10 mouse cellular contexts compared by ENCODE assay signal in genomic region chr12:86024426-86024825, GRCm38 (mm10). TPM values are rescaled to one million over a fixed set of nuclear protein-coding genes. Genes with fewer than 3 reads are reported as not detected.
DNase-seq lines count a peak whose midpoint lies in the region; ATAC-seq and TF ChIP-seq lines count a peak whose summit lies in the region.
"Had no signal": no experiment of that assay in that cellular context is flagged by ENCODE, and none has a peak within 500 bp of the region (broad histone marks: within the 10 kb centered on the region; RNA-seq: fewer than 3 reads in every experiment).

No protein-coding gene starts in this region.

- H3K9ac ChIP-seq in midbrain, embryonic 16.5 days (ENCODE audit: low read depth, low read length), result no peak overlapping the region
- H3K9ac ChIP-seq: liver, embryonic 15.5 days; stomach, embryonic 15.5 days had no signal

- H3K27me3 ChIP-seq in thymus, adult 2 months (ENCODE audit: control insufficient read depth, insufficient read depth, low read length), result no peaks in the 10 kb centered on the region
- no peaks in the 10 kb centered on the region for H3K27me3 ChIP-seq in midbrain, embryonic 16.5 days (ENCODE audit: control insufficient read depth, insufficient read depth, low read depth, low read length)
- H3K27me3 ChIP-seq: liver, embryonic 15.5 days; stomach, embryonic 15.5 days had no signal

- TF ChIP-seq CTCF in thymus, adult 2 months (IDR thresholded peaks at IDR 0.05; ENCODE audit: borderline replicate concordance, control insufficient read depth, extremely low read depth, insufficient read depth, low read length, poor library complexity), result no peak

- H3K9me3 ChIP-seq in midbrain, embryonic 16.5 days (replicated peaks; ENCODE audit: control insufficient read depth, low read length, poor library complexity, severe bottlenecking), result no peaks in the 10 kb centered on the region
- H3K9me3 ChIP-seq: liver, embryonic 15.5 days; stomach, embryonic 15.5 days had no signal

- no peaks in the 10 kb centered on the region for H3K4me1 ChIP-seq in thymus, adult 2 months (replicated peaks; ENCODE audit: control insufficient read depth, insufficient read depth, low read length)
- no peaks in the 10 kb centered on the region for H3K4me1 ChIP-seq in midbrain, embryonic 16.5 days (ENCODE audit: control insufficient read depth, insufficient read depth, low read length)
- H3K4me1 ChIP-seq: liver, embryonic 15.5 days had no signal

- H3K4me3 ChIP-seq in thymus, adult 2 months (ENCODE audit: control insufficient read depth, insufficient read depth, low read length), result no peak overlapping the region
- H3K4me3 ChIP-seq in midbrain, embryonic 16.5 days (ENCODE audit: low read depth, low read length), result no peak overlapping the region
- H3K4me3 ChIP-seq: liver, embryonic 15.5 days; stomach, embryonic 15.5 days had no signal

- peak; percentile 44 to 59 for DNase-seq in heart, postnatal 36 days
- DNase-seq in heart, adult 9 months (ENCODE audit: low spot score in 2 of 2), result no peak
- DNase-seq in thymus, adult 2 months, result peak; percentile 30
- no peak for DNase-seq in thymus, adult 18-20 months
- peak; percentile 64 to 72 for DNase-seq in cerebellum, postnatal 10 days
- peak; percentile 60 for DNase-seq in lung, postnatal 10 days
- no peak for DNase-seq in left cerebral cortex, adult 18-20 months (ENCODE audit: low spot score in 2 of 2)

- no peak overlapping the region for H3K27ac ChIP-seq in thymus, adult 2 months (ENCODE audit: control insufficient read depth, insufficient read depth, low read length)
- no peak overlapping the region for H3K27ac ChIP-seq in midbrain, embryonic 16.5 days (ENCODE audit: low read length)
- H3K27ac ChIP-seq: liver, embryonic 15.5 days; stomach, embryonic 15.5 days had no signal

- H3K4me2 ChIP-seq in midbrain, embryonic 16.5 days (ENCODE audit: low read length), result no peak overlapping the region
- H3K4me2 ChIP-seq: liver, embryonic 15.5 days; stomach, embryonic 15.5 days had no signal

- no peak for ATAC-seq in midbrain, embryonic 16.5 days

- 81% methylated on average over 4 of the region's 4 CpGs for WGBS in thymus, adult 2 months
- 48% methylated on average over 4 of the region's 4 CpGs for WGBS in midbrain, embryonic 16.5 days

- no peak for TF ChIP-seq POLR2A in thymus, adult 2 months (IDR thresholded peaks at IDR 0.05; ENCODE audit: control insufficient read depth, extremely low read depth, insufficient read depth, low read length, poor library complexity)

- no peaks in the 10 kb centered on the region for H3K36me3 ChIP-seq in thymus, adult 2 months (ENCODE audit: control insufficient read depth, insufficient read depth, low read length)
- no peaks in the 10 kb centered on the region for H3K36me3 ChIP-seq in midbrain, embryonic 16.5 days (ENCODE audit: control insufficient read depth, insufficient read depth, low read length)
- H3K36me3 ChIP-seq: stomach, embryonic 15.5 days had no signal

- intact Hi-C loops in heart, postnatal 36 days (cut with DNase I), result loop anchor here (1.0 to 5.0 kb wide), 2 partner anchors 55 to 157 kb away; partner anchors contain the start of gene Tgfb3

RNA-seq across cellular contexts. Expression of gene Tgfb3, which starts 54.4 kb away (rescaled TPM):
- 10 to 100 TPM; 14.4 to 15.2 TPM for total RNA-seq in heart, postnatal 36 days (2021)
- polyA plus RNA-seq in thymus, adult 2 months (2012; rRNA removed), result 3.9 and 4.3 TPM in 2 replicates
- total RNA-seq in left cerebral cortex, adult 18-20 months (2021), result 10 to 100 TPM; 16.4 to 17.9 TPM
- 4.0 and 4.1 TPM in 2 replicates for polyA plus RNA-seq in midbrain, embryonic 16.5 days (2015; fragmentation: Nextera tagmentation; extraction: Ambion mirVana)

RNA-seq across cellular contexts. Expression of gene Ift43, which starts 57.9 kb away (rescaled TPM):
- 10 to 100 TPM; 25.4 to 26.0 TPM for total RNA-seq in heart, postnatal 36 days (2021)
- polyA plus RNA-seq in thymus, adult 2 months (2012; rRNA removed), result 2.2 and 4.7 TPM in 2 replicates
- 10 to 100 TPM; 16.1 to 16.4 TPM for total RNA-seq in left cerebral cortex, adult 18-20 months (2021)
- 36.4 and 43.1 TPM in 2 replicates for polyA plus RNA-seq in midbrain, embryonic 16.5 days (2015; fragmentation: Nextera tagmentation; extraction: Ambion mirVana)

Comparison
In these comparisons a context has a peak if more than half of its experiments do, and no peak if none do; other contexts are left out.
1. DNase-seq: peak in heart, postnatal 36 days (2 of 2), thymus, adult 2 months (single experiment), cerebellum, postnatal 10 days (2 of 2) and lung, postnatal 10 days (single experiment); none in heart, adult 9 months (0 of 2), thymus, adult 18-20 months (0 of 2) and left cerebral cortex, adult 18-20 months (0 of 2).